Mouse (Mus musculus) forebrain, postnatal 0 days (tissue): ENCODE measurements around the gene Ndrg4. TPM values are rescaled to one million over a fixed set of nuclear protein-coding genes. Genes with fewer than 3 reads are reported as not detected.

Experiments used
- ATAC-seq: fragments of 200-750 bp; cut with Nextera tagmentation; 2 replicates; pipeline ENCODE4 v1.8.0; 2017; ENCODE audit warnings: mild to moderate bottlenecking, moderate library complexity
- DNase-seq: peaks from one replicate; pipeline ENCODE4 v3.0.0-alpha.2; 2015
- H3K27ac ChIP-seq: fragments of 300-500 bp; sonication (generic); 2 replicates; pipeline ENCODE4 v1.5.1; 2014; ENCODE audit warnings: low read depth, mild to moderate bottlenecking, antibody characterized with exemption, low read length, moderate library complexity, mixed read lengths
- H3K27me3 ChIP-seq: fragments of 300-500 bp; sonication (generic); 2 replicates; pipeline ENCODE4 v1.6.1; 2014; ENCODE audit warnings: mild to moderate bottlenecking, low read length, mixed read lengths; ENCODE audit not compliant: insufficient read depth
- H3K36me3 ChIP-seq: fragments of 300-500 bp; sonication (generic); 2 replicates; pipeline ENCODE4 v1.6.1; 2014; ENCODE audit warnings: mild to moderate bottlenecking, moderate library complexity; ENCODE audit not compliant: insufficient read depth
- H3K4me1 ChIP-seq: fragments of 300-500 bp; sonication (generic); 2 replicates; pipeline ENCODE4 v1.6.1; 2014; ENCODE audit warnings: antibody characterized with exemption; ENCODE audit not compliant: insufficient read depth
- H3K4me2 ChIP-seq: fragments of 300-500 bp; sonication (generic); 2 replicates; pipeline ENCODE4 v1.6.1; 2014; ENCODE audit warnings: low read depth, mild to moderate bottlenecking, moderate library complexity
- H3K4me3 ChIP-seq: fragments of 300-500 bp; sonication (generic); 2 replicates; pipeline ENCODE4 v1.5.1; 2014; ENCODE audit warnings: low read depth, low read length, mixed read lengths
- H3K9ac ChIP-seq: fragments of 300-500 bp; sonication (generic); 2 replicates; pipeline ENCODE4 v1.6.1; 2014; ENCODE audit warnings: mild to moderate bottlenecking
- H3K9me3 ChIP-seq: fragments of 300-500 bp; sonication (generic); 2 replicates; pipeline ENCODE4 v1.6.1; 2016; ENCODE audit warnings: low read length
- CTCF ChIP-seq: sonication (generic); IDR thresholded peaks from 2 replicates; pipeline ENCODE4 v1.5.1; 2016; ENCODE audit warnings: antibody characterized with exemption, control low read depth, low read depth
- WGBS: fragments of 180-500 bp; shearing (Covaris S2); extraction: QIAGEN DNeasy Blood & Tissue Kit; methylation state at CpG from one replicate; pipeline ENCODE4 v1.1.7; 2014; 5-methylcytosine and 5-hydroxymethylcytosine counted together
- polyA plus RNA-seq: library from polyadenylated mRNA; unstranded; fragments of >200 nt; fragmentation: Nextera tagmentation; extraction: Ambion mirVana; gene quantifications from 2 replicates; pipeline ENCODE4 v1.2.1, GENCODE M21; 2015
- total RNA-seq: library from RNA; depleted of rRNA; stranded (reverse); fragments of >200 nt; gene quantifications from 2 replicates; pipeline ENCODE4 v1.2.3, GENCODE M21; 2014

Ndrg4 gene
- total and polyA plus RNA-seq, 2 experiments from 2014 or later: 484 to 619 TPM

DNA sequence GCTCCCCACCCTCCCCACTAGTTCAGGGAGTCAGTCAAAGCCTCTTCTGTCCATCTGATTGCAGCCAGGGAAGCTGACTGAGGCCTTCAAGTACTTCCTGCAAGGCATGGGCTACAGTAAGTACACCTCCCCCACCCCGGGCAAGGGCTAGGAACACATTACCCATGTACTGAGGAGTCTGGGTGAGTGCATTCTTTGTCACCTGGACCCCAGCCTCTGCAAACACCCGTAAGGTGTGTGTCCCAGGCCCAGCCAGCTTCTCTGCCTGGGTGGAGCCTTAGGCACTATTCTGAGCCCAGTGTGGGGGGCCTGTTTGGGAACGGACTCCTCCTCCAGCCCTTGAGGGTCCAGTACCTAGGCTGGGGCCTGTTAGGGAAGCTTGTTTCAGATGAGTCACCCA is 34.2 kb downstream of the Ndrg4 start:
- Histone ChIP-seq H3K9ac (no peak overlapping the region), H3K27me3 (no peaks in the 10 kb centered on the region), H3K4me1 (peaks cover 5% of the 10 kb centered on the region; the same call in 1 of the 2 replicates), H3K36me3 (peaks cover 81% of the 10 kb centered on the region), H3K4me3 (no peak overlapping the region), H3K4me2 (no peak overlapping the region), H3K9me3 (no peaks in the 10 kb centered on the region), H3K27ac (no peak overlapping the region)
- no peak for TF ChIP-seq CTCF
- DNase-seq (no peak), ATAC-seq (no peak)
- WGBS: 82% methylated on average over 3 of the region's 3 CpGs

DNA sequence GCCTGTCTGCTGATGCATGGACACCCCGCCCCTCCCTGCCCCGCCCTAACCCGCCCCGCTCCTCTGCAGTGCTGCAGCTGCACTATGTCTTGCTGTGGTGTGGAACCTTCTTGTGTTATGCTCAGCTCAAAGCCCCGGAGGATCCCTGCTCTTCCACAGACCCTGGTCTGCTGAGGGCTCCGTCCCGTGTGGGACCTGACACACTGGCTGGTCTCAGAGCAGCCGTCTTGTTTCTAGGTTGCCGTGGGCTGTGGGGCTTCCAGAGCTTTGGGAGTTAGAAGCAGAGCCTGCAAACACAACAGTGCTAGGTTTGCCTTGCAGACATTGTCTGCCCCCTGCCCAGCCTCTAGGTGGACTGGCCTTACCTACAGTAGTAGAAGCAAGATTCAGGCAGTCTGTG is 35.6 kb downstream of the Ndrg4 start:
- H3K36me3 ChIP-seq: peaks cover 67% of the 10 kb centered on the region
- DNase-seq (no peak), ATAC-seq (no peak)
- H3K9me3 ChIP-seq: no peaks in the 10 kb centered on the region
- H3K9ac ChIP-seq: no peak overlapping the region
- H3K4me2 ChIP-seq: no peak overlapping the region
- no peak for TF ChIP-seq CTCF
- H3K27me3 ChIP-seq: no peaks in the 10 kb centered on the region
- WGBS: 88% methylated on average over 9 of the region's 9 CpGs
- H3K4me3 ChIP-seq: no peak overlapping the region
- H3K4me1 ChIP-seq: peaks cover 9% of the 10 kb centered on the region
- H3K27ac ChIP-seq: no peak overlapping the region

DNA sequence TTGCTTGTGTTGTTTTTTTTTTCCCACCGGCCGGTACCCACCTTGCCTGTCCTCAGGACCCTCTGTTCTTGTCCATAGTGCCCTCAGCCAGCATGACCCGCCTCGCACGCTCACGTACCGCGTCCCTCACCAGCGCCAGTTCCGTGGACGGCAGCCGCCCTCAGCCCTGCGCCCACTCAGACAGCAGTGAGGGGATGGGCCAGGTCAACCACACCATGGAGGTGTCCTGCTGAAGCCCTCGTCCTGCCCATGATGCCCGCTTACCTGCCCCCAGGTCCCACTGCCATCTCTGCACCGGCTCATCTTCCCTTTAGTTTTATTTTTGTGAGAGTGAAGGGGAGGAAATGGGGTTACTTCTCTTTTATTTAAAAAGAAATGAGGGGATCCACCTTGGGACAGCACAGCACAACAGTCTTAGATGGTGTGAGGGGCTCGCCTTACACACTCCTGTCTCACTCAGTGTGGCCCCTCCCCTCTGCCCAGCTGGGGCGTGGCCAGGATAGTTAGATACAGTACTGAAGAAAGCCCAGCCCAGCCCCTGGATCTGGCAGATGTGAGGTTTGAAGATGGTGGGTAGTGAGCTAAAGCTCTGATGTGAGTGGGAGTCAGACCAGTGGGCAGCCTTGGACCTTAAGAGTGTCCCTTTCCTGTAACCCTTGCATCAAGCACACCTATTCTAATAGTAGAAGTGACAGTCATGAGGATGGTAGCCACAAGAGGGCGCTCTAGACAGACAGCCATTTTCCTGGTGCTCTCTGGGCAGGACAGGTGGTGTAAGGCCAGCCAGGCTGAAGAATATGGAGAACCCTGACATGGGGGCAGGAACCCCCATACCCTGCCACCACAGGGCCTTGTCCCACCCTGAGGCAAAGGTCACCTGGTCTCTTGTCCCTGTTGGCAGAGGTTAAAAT is 36.6 kb downstream of the Ndrg4 start:
- peaks cover 66% of the 10 kb centered on the region for H3K36me3 ChIP-seq
- 80% methylated on average over 19 of the region's 19 CpGs for WGBS

DNA sequence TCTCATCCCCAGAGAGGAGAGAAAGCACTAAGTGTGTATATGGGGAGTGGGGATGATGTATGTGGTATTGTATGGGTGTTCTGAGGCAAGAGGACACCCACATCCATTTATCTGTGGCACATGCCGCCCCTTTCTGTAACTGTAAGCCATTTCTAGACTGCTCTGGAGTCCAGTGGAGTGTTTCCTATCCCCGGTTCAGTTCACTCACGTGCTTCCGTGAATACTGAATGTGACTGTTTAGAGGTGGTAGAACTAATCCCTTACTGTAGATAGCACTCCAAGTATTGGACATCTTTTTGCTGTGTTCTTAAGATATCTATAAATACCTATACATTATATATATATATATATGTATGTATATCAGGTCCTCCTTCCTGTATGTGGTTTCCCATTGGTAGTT is 37.6 kb downstream of the Ndrg4 start:
- Histone ChIP-seq H3K27ac (no peak overlapping the region), H3K9me3 (no peaks in the 10 kb centered on the region), H3K9ac (no peak overlapping the region), H3K27me3 (no peaks in the 10 kb centered on the region), H3K4me3 (no peak overlapping the region), H3K4me1 (peaks cover 9% of the 10 kb centered on the region), H3K4me2 (no peak overlapping the region), H3K36me3 (peaks cover 65% of the 10 kb centered on the region)
- no peak for ATAC-seq
- no peak for TF ChIP-seq CTCF
- 94% methylated on average over 4 of the region's 4 CpGs for WGBS
- no peak for DNase-seq

More for the DNA sequence above, 36.6 kb downstream of the Ndrg4 start:
- peaks cover 9% of the 10 kb centered on the region for H3K4me1 ChIP-seq
- no peak overlapping the region for H3K4me2 ChIP-seq
- no peaks in the 10 kb centered on the region for H3K9me3 ChIP-seq
- no peak overlapping the region for H3K4me3 ChIP-seq
- ATAC-seq (no peak), DNase-seq (peak; percentile 69)
- H3K27ac ChIP-seq: no peak overlapping the region
- TF ChIP-seq CTCF: peak; percentile 81
- no peaks in the 10 kb centered on the region for H3K27me3 ChIP-seq
- no peak overlapping the region for H3K9ac ChIP-seq

DNA sequence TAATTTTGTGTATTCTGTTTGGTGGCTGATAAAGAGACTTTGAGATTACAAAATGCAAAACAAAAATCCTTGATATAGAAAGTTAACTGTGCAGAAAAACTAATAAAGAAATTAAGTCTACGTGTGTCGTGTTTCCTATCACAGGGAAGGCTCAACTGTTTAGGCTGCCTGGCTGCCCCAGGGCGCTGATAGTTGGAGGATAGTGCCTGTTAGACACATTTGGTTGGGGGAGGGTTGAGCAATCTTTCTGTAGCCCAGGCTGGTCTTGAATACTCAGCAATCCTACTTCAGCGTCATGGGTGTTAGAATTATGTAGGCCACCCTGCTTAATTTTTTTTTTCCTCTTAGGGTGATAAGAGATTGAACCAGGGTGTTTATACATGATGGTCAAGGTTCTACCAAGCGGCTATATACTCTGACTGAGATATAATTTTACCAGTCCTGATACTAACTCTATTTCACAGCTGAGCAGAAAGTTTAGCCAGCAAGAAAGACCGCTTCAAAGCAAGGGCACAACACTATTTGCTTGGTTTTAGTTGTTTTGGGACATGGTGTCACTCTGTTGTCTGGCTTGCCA is 38.1 kb downstream of the Ndrg4 start:
- Histone ChIP-seq H3K4me3 (no peak overlapping the region), H3K36me3 (peaks cover 65% of the 10 kb centered on the region), H3K27ac (no peak overlapping the region), H3K27me3 (no peaks in the 10 kb centered on the region), H3K9ac (0 out of 2 replicates have a peak overlapping the region, but pooled peaks have one; percentile 75), H3K4me1 (peaks cover 9% of the 10 kb centered on the region), H3K9me3 (no peaks in the 10 kb centered on the region), H3K4me2 (peak overlapping the region; percentile 96)
- 88% methylated on average over 6 of the region's 6 CpGs for WGBS
- ATAC-seq (no peak), DNase-seq (no peak)
- no peak for TF ChIP-seq CTCF

DNA sequence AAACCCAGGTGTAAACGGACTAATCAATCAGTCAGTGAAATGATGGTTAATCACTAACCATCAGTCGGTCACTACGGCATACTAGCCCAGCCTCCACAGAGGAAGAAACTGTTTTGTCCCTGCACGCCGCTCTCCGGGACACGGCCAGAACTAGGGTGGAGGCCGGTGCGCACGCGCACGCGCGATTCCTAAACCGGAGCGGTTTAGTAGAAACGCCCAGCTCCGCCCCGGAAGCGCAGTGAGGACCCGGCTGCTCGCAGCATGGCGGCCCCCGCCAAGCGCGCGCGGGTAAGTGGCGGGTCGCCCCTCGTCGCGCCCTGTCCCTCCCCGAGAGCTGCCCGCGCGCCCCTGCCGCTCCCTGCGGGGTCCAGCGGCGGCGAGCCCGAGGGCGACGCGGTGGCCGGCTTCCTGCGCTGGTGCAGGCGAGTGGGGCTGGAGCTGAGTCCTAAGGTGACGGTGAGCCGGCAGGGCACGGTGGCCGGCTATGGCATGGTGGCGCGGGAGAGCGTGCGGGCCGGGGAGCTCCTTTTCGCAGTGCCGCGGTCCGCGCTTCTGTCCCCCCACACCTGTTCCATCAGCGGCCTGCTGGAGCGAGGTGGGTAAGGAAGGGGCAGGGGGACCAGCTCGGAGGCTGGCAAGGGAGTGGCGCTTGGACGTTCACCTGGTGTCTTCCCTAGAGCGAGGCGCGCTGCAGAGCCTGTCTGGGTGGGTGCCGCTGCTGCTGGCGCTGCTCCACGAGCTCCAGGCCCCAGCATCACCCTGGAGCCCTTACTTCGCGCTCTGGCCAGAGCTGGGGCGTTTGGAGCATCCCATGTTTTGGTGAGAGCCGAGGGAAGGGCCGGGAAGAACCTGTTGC is 39.1 kb downstream of the Ndrg4 start, which contains the start of gene Setd6:
Setd6 (plus strand) TSS at position 206 of the 856 bp plus-strand sequence.
- Histone ChIP-seq H3K27ac (peak within 1 kb of the TSS; percentile 67), H3K4me2 (peak within 1 kb of the TSS; percentile 96), H3K9me3 (no peaks in the 10 kb centered on the region), H3K36me3 (peaks cover 66% of the 10 kb centered on the region), H3K4me3 (peak within 1 kb of the TSS; percentile 82), H3K27me3 (no peaks in the 10 kb centered on the region), H3K9ac (peak within 1 kb of the TSS; percentile 75), H3K4me1 (peaks cover 9% of the 10 kb centered on the region)
- WGBS: under 1% methylated on average over 71 of the region's 79 CpGs
- DNase-seq (peak; percentile 90), ATAC-seq (peak; percentile 94)
- TF ChIP-seq CTCF: no peak
